Mouse (Mus musculus): ENCODE measurements around the gene Rgs17.

DNA sequence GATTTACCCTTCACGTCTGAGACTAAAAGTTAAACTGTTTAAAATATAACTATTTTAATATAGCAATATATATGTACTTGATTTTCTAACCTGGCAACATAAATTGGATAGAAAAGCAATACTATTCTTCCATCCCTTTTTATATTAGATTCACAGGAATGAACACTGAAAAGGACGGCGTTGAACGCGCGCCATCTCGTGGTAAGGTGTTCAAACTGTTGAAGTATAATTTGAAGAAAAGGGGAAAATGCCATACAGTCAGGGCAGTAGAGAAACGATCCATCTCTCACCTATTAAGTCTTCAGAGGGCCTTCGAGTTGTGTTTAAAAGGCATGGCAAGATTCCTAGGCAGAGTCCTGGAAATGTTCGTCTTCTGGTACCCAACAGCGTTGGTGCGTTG is 131.5 kb downstream of the Rgs17 start:
- no peak for TF ChIP-seq SRF (IDR thresholded peaks at IDR 0.05; ENCODE audit: control insufficient read depth, insufficient read length, low read depth)
- TF ChIP-seq MAX (IDR thresholded peaks at IDR 0.05; ENCODE audit: low read depth) = no peak
- TF ChIP-seq POLR2A (IDR thresholded peaks at IDR 0.05; ENCODE audit: insufficient read length, low read depth) = no peak
- TF ChIP-seq E2F4 (IDR thresholded peaks at IDR 0.05; ENCODE audit: insufficient read depth) = no peak
- no peak for TF ChIP-seq TCF12 (IDR thresholded peaks at IDR 0.05; ENCODE audit: insufficient read depth, poor library complexity, severe bottlenecking)
- no peak for TF ChIP-seq MYOG (IDR thresholded peaks at IDR 0.05; ENCODE audit: control insufficient read depth in 1 of 3, insufficient read depth in 1 of 3, insufficient read length in 2 of 3, low read depth in 2 of 3)
- TF ChIP-seq USF1 (IDR thresholded peaks at IDR 0.05; ENCODE audit: low read depth) = no peak
- TF ChIP-seq MYOD1 (IDR thresholded peaks at IDR 0.05; ENCODE audit: control insufficient read depth in 1 of 3, insufficient read length in 2 of 3, low read depth in 2 of 3) = no peak
